Comparison of ENCODE assay signal across 8 mouse cellular contexts in genomic region chr4:129288067-129288466, GRCm38 (mm10). TPM values are rescaled to one million over a fixed set of nuclear protein-coding genes. Genes with fewer than 3 reads are reported as not detected.
DNase-seq lines count a peak whose midpoint lies in the region; ATAC-seq lines count a peak whose summit lies in the region.

No protein-coding gene starts in this region.

- H3K4me1 ChIP-seq in lung, embryonic 15.5 days = peaks cover 16% of the 10 kb centered on the region
- peaks cover 20% of the 10 kb centered on the region for H3K4me1 ChIP-seq in intestine, embryonic 15.5 days (replicated peaks)
- peaks cover 27% of the 10 kb centered on the region for H3K4me1 ChIP-seq in neural tube, embryonic 13.5 days (replicated peaks)

- ATAC-seq in lung, embryonic 15.5 days (ENCODE audit: borderline replicate concordance, extremely low read depth, low FRiP score, low TSS enrichment) = no peak
- no peak; the same call in 1 of the 2 replicates for ATAC-seq in intestine, embryonic 15.5 days
- ATAC-seq in neural tube, embryonic 13.5 days (ENCODE audit: low read depth) = no peak
- ATAC-seq in cerebellum, adult (ENCODE audit: insufficient number of reproducible peaks, low FRiP score, low TSS enrichment) = no peak

- H3K27ac ChIP-seq in lung, embryonic 15.5 days = no peak overlapping the region
- H3K27ac ChIP-seq in intestine, embryonic 15.5 days = no peak overlapping the region
- H3K27ac ChIP-seq in neural tube, embryonic 13.5 days (replicated peaks) = no peak overlapping the region

- H3K9ac ChIP-seq in lung, embryonic 15.5 days = no peak overlapping the region
- H3K9ac ChIP-seq in intestine, embryonic 15.5 days = peak overlapping the region; percentile 50; the same call in 1 of the 2 replicates
- H3K9ac ChIP-seq in neural tube, embryonic 13.5 days = peak overlapping the region; percentile 74; the same call in 1 of the 2 replicates

- no peak overlapping the region for H3K4me3 ChIP-seq in lung, embryonic 15.5 days
- H3K4me3 ChIP-seq in intestine, embryonic 15.5 days (replicated peaks) = no peak overlapping the region
- peak overlapping the region; percentile 50 for H3K4me3 ChIP-seq in neural tube, embryonic 13.5 days

- WGBS in lung, embryonic 15.5 days = 28% methylated on average over 3 of the region's 3 CpGs
- WGBS in intestine, embryonic 15.5 days = 41% methylated on average over 3 of the region's 3 CpGs
- 32% methylated on average over 3 of the region's 3 CpGs for WGBS in neural tube, embryonic 13.5 days

- peak overlapping the region; percentile 97 for H3K4me2 ChIP-seq in lung, embryonic 15.5 days
- peak overlapping the region; percentile 96; the same call in 1 of the 2 replicates for H3K4me2 ChIP-seq in intestine, embryonic 15.5 days (replicated peaks)
- peak overlapping the region; percentile 87 for H3K4me2 ChIP-seq in neural tube, embryonic 13.5 days

- peaks cover 32% of the 10 kb centered on the region for H3K27me3 ChIP-seq in lung, embryonic 15.5 days
- H3K27me3 ChIP-seq in intestine, embryonic 15.5 days (replicated peaks) = 0 out of 2 replicates have a peak, but pooled peaks cover 8% of the 10 kb centered on the region
- peaks cover 21% of the 10 kb centered on the region for H3K27me3 ChIP-seq in neural tube, embryonic 13.5 days

- no peak for DNase-seq in lung, adult 18-20 months
- peak; percentile 72 for DNase-seq in gastrocnemius, postnatal 10 days
- DNase-seq in T-cell, adult 2 months (ENCODE audit: low spot score) = no peak
- no peak for DNase-seq in layer of hippocampus, postnatal 25 days (ENCODE audit: extremely low spot score in 1 of 2, low spot score in 1 of 2)

- no peaks in the 10 kb centered on the region for H3K36me3 ChIP-seq in lung, embryonic 15.5 days
- no peaks in the 10 kb centered on the region for H3K36me3 ChIP-seq in intestine, embryonic 15.5 days
- no peaks in the 10 kb centered on the region for H3K36me3 ChIP-seq in neural tube, embryonic 13.5 days

- no peaks in the 10 kb centered on the region for H3K9me3 ChIP-seq in lung, embryonic 15.5 days
- H3K9me3 ChIP-seq in intestine, embryonic 15.5 days = no peaks in the 10 kb centered on the region
- H3K9me3 ChIP-seq in neural tube, embryonic 13.5 days = no peaks in the 10 kb centered on the region

RNA-seq across cellular contexts. Expression of gene Sync, which starts 0.7 kb away (rescaled TPM):
- 0.54 and 0.71 TPM in 2 replicates for polyA plus RNA-seq in lung, embryonic 15.5 days (2015; fragmentation: Nextera tagmentation; extraction: Ambion mirVana)
- 10 to 100 TPM; 63.6 to 64.4 TPM for total RNA-seq in gastrocnemius, postnatal 10 days (2021)
- 1.2 TPM in 2 replicates for polyA plus RNA-seq in intestine, embryonic 15.5 days (2015; fragmentation: Nextera tagmentation; extraction: Ambion mirVana)
- 3.2 and 3.4 TPM in 2 replicates for polyA plus RNA-seq in neural tube, embryonic 13.5 days (2015; fragmentation: Nextera tagmentation; extraction: Ambion mirVana)
- 1 to 10 TPM in 1 of 2 experiments, under 1 TPM in 1; 0.79 to 1.3 TPM for total RNA-seq in layer of hippocampus, postnatal 25 days (2021)

RNA-seq across cellular contexts. Expression of gene C77080, which starts 26.9 kb away (rescaled TPM):
- 5.2 and 6.8 TPM in 2 replicates for polyA plus RNA-seq in lung, embryonic 15.5 days (2015; fragmentation: Nextera tagmentation; extraction: Ambion mirVana)
- total RNA-seq in gastrocnemius, postnatal 10 days (2021) = 1 to 10 TPM; 2.6 to 4.9 TPM
- polyA plus RNA-seq in intestine, embryonic 15.5 days (2015; fragmentation: Nextera tagmentation; extraction: Ambion mirVana) = 9.7 and 10.3 TPM in 2 replicates
- polyA plus RNA-seq in neural tube, embryonic 13.5 days (2015; fragmentation: Nextera tagmentation; extraction: Ambion mirVana) = 7.5 and 10.3 TPM in 2 replicates
- 1 to 10 TPM; 7.5 to 7.7 TPM for total RNA-seq in layer of hippocampus, postnatal 25 days (2021)

RNA-seq across cellular contexts. Expression of gene Rbbp4, which starts 47.1 kb away (rescaled TPM):
- 418 and 423 TPM in 2 replicates for polyA plus RNA-seq in lung, embryonic 15.5 days (2015; fragmentation: Nextera tagmentation; extraction: Ambion mirVana)
- 10 to 100 TPM; 96.7 to 98.5 TPM for total RNA-seq in gastrocnemius, postnatal 10 days (2021)
- 310 and 386 TPM in 2 replicates for polyA plus RNA-seq in intestine, embryonic 15.5 days (2015; fragmentation: Nextera tagmentation; extraction: Ambion mirVana)
- polyA plus RNA-seq in neural tube, embryonic 13.5 days (2015; fragmentation: Nextera tagmentation; extraction: Ambion mirVana) = 344 and 395 TPM in 2 replicates
- total RNA-seq in layer of hippocampus, postnatal 25 days (2021) = 100 to 1,000 TPM; 111 to 133 TPM

RNA-seq across cellular contexts. Expression of gene Zbtb8os, which starts 47.4 kb away (rescaled TPM):
- polyA plus RNA-seq in lung, embryonic 15.5 days (2015; fragmentation: Nextera tagmentation; extraction: Ambion mirVana) = 44.0 and 44.5 TPM in 2 replicates
- 10 to 100 TPM; 24.2 to 25.4 TPM for total RNA-seq in gastrocnemius, postnatal 10 days (2021)
- polyA plus RNA-seq in intestine, embryonic 15.5 days (2015; fragmentation: Nextera tagmentation; extraction: Ambion mirVana) = 58.0 and 62.6 TPM in 2 replicates
- 24.9 and 28.2 TPM in 2 replicates for polyA plus RNA-seq in neural tube, embryonic 13.5 days (2015; fragmentation: Nextera tagmentation; extraction: Ambion mirVana)
- 10 to 100 TPM; 30.5 to 33.9 TPM for total RNA-seq in layer of hippocampus, postnatal 25 days (2021)
